Mouse (Mus musculus) hindbrain, embryonic 12.5 days (tissue): ENCODE data around the gene Elf4. TPM values are rescaled to one million over a fixed set of nuclear protein-coding genes. Genes with fewer than 3 reads are reported as not detected.

Experiments
- ATAC-seq: fragments of 200-750 bp; cut with Nextera tagmentation; 2 replicates; pipeline ENCODE4 v1.8.0; 2017; ENCODE audit warnings: moderate TSS enrichment; ENCODE audit not compliant: low FRiP score
- H3K27ac ChIP-seq: fragments of 300-500 bp; sonication (generic); 2 replicates; pipeline ENCODE4 v1.5.1; 2016; ENCODE audit warnings: mild to moderate bottlenecking
- H3K27me3 ChIP-seq: fragments of 300-500 bp; sonication (generic); 2 replicates; pipeline ENCODE4 v1.6.1; 2016; ENCODE audit warnings: mild to moderate bottlenecking
- H3K36me3 ChIP-seq: fragments of 300-500 bp; sonication (generic); 2 replicates; pipeline ENCODE4 v1.6.1; 2016; ENCODE audit warnings: mild to moderate bottlenecking
- H3K4me1 ChIP-seq: fragments of 300-500 bp; sonication (generic); 2 replicates; pipeline ENCODE4 v1.6.1; 2016
- H3K4me2 ChIP-seq: fragments of 300-500 bp; sonication (generic); replicated peaks from 2 replicates; pipeline ENCODE4 v1.6.1; 2016; ENCODE audit warnings: mild to moderate bottlenecking
- H3K4me3 ChIP-seq: fragments of 300-500 bp; sonication (generic); 2 replicates; pipeline ENCODE4 v1.5.1; 2016; ENCODE audit warnings: mild to moderate bottlenecking
- H3K9ac ChIP-seq: fragments of 300-500 bp; sonication (generic); 2 replicates; pipeline ENCODE4 v1.6.1; 2016; ENCODE audit warnings: mild to moderate bottlenecking, moderate library complexity
- H3K9me3 ChIP-seq: fragments of 300-500 bp; sonication (generic); replicated peaks from 2 replicates; pipeline ENCODE4 v1.6.1; 2016; ENCODE audit warnings: mild to moderate bottlenecking
- WGBS: fragments of 180-500 bp; shearing (Covaris S2); methylation state at CpG from one replicate; pipeline ENCODE4 v1.1.7; 2016; 5-methylcytosine and 5-hydroxymethylcytosine counted together
- polyA plus RNA-seq: library from polyadenylated mRNA; unstranded; fragments of >200 nt; fragmentation: Nextera tagmentation; extraction: Ambion mirVana; gene quantifications from 2 replicates; pipeline ENCODE4 v1.2.1, GENCODE M21; 2016

Gene Elf4
- polyA plus RNA-seq, 1 experiment from 2014 or later: 2.1 TPM

DNA sequence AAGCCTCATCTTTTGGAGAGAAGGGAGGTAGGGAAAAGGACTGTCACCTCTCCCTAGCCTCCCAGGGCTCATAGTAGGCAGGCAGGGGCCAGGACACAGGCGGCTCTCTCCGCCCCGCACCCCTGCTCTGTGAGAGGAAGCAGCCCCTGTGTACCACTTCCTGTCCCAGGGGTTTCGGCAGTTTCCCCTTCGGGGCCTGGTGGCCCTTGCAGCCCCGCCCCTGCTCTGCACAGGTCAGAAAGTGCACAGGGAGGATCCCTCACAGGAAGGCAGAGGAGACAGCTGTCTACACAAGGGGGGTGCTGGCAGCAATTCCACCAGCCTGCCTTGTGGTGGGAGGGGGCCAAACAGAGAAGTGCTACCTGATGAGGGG is 29.4 kb downstream of the Elf4 start:
- ATAC-seq: no peak
- H3K27ac ChIP-seq: no peak overlapping the region
- no peak overlapping the region for H3K4me2 ChIP-seq
- no peak overlapping the region for H3K4me3 ChIP-seq
- H3K9ac ChIP-seq: no peak overlapping the region
- H3K9me3 ChIP-seq: no peaks in the 10 kb centered on the region
- 31% methylated on average over 6 of the region's 6 CpGs for WGBS
- H3K27me3 ChIP-seq: no peaks in the 10 kb centered on the region
- no peaks in the 10 kb centered on the region for H3K36me3 ChIP-seq
- no peaks in the 10 kb centered on the region; the same call in 1 of the 2 replicates for H3K4me1 ChIP-seq

DNA sequence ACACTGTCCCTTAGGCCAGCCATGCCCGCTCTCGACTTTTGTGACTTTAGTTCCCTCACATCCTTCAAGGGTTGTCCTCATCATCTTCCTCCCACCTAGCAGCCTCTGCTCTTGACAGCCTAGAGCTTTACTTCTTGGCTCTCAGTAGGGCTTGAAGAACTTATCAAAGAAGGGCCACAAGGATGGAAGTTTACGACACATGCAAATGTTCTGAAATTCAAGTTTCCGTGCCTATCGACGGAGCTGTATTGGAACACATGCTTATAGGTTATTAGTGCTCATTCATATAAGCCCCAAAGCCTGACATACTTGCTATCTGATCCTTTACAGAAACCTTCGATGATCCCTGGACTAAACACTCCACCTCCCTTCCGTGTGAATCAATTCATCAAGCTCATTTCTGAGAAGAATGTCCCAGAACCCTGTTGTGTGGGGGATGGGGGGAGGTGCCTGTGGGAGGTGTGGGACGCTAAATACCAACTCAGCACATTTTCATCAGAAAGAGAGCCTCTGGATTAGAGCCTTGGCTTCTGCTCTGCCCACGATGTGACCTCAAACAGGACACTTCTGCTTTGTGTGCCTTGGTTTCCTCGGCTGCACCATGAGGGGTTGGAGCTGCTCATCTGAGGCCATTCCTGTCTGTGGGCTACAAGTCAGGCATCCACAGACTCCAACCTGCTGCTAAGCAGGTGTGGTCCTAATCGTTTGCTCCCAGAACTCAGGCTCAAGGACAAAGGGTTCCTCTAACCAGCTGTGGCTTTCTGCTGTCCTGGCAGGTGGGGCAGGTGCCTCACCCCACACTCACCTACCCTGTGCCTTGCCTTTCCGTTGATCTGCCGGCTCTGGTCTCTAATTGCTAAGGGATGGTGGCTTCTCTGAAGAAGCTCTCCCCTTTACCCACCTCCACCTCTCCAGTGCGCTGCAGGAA is 30.1 kb downstream of the Elf4 start:
- Histone ChIP-seq H3K9me3 (no peaks in the 10 kb centered on the region), H3K27me3 (no peaks in the 10 kb centered on the region), H3K4me2 (no peak overlapping the region), H3K4me3 (no peak overlapping the region), H3K9ac (no peak overlapping the region), H3K36me3 (no peaks in the 10 kb centered on the region), H3K27ac (no peak overlapping the region), H3K4me1 (no peaks in the 10 kb centered on the region; the same call in 1 of the 2 replicates)
- 72% methylated on average over 14 of the region's 15 CpGs for WGBS
- no peak for ATAC-seq

DNA sequence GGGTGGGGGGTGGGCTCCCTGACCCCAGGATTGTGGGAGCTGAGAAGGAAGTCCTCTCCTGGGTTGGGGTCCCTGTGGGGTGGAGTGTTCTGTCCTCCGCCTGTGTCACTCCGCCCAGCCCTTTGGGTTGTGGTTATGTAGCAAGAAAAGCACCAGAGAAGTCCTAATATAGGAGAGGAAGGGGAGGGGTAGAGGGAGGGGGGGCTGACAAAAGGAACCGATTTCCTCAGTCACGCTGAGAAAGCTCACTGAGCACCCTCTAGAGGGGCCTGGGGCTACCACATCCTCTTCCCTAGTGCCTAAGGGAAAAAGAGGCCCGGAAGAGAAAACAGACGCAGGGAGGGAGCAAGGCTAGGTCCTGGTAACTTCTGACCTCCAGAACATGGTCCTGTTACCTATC is 33.4 kb downstream of the Elf4 start:
- H3K4me1 ChIP-seq: no peaks in the 10 kb centered on the region; the same call in 1 of the 2 replicates
- H3K27me3 ChIP-seq: no peaks in the 10 kb centered on the region
- no peaks in the 10 kb centered on the region for H3K36me3 ChIP-seq
- ATAC-seq: no peak
- H3K27ac ChIP-seq: no peak overlapping the region
- no peak overlapping the region for H3K4me3 ChIP-seq
- H3K4me2 ChIP-seq: no peak overlapping the region
- WGBS: 35% methylated on average over 6 of the region's 6 CpGs
- no peak overlapping the region for H3K9ac ChIP-seq
- H3K9me3 ChIP-seq: no peaks in the 10 kb centered on the region

DNA sequence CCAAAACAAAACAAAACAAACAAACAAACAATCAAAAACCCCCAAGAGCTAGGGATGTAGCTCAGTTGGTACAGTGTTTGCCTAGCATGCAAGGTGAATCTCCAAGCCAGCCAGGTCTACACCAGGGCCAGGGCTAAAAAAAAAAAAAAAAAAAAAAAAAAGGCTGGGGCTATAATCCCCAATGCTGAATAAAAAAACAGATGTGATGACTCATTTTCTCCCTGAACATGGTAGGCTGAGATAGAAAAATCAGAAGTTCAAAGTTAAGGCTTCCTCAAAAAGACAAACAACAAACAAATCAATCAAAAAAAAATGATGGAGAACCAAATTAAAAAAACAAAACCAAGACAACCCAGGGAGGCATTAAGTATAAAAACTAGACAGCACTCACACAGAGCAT is 33.8 kb downstream of the Elf4 start:
- no peaks in the 10 kb centered on the region for H3K27me3 ChIP-seq
- no peaks in the 10 kb centered on the region for H3K9me3 ChIP-seq
- no peak overlapping the region for H3K4me3 ChIP-seq
- no peak overlapping the region for H3K4me2 ChIP-seq
- no peak for ATAC-seq
- H3K9ac ChIP-seq: no peak overlapping the region
- H3K27ac ChIP-seq: no peak overlapping the region
- no peaks in the 10 kb centered on the region; the same call in 1 of the 2 replicates for H3K4me1 ChIP-seq
- H3K36me3 ChIP-seq: no peaks in the 10 kb centered on the region

GRCm38 (mm10) chrX:48428642-48429041 is 34.3 kb downstream of the Elf4 start:
- Histone ChIP-seq H3K4me3 (no peak overlapping the region), H3K9me3 (no peaks in the 10 kb centered on the region), H3K4me1 (no peaks in the 10 kb centered on the region; the same call in 1 of the 2 replicates), H3K27ac (no peak overlapping the region), H3K4me2 (no peak overlapping the region), H3K36me3 (no peaks in the 10 kb centered on the region), H3K9ac (no peak overlapping the region), H3K27me3 (no peaks in the 10 kb centered on the region)
- 85% methylated on average over 8 of the region's 8 CpGs for WGBS
- ATAC-seq: no peak

DNA sequence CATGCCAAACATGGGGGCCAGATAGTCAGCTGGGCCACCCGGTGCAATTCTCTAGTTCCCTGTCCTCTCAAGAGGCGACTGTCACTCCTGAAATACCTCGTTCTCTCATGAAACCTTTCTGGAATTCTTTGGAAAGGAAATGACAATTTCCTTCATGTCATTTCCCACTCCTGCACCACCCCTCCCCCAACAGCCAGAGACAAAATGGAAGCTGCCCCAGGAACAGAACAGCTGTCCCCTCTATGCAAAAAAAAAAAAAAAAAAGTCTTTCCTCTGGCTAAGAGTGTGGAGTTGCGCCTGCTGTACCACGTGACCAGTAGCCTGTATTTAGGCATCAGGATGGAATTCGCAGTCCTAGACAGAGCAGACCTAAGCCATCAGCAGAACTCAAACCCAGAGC is 34.7 kb downstream of the Elf4 start:
- ATAC-seq: no peak
- no peak overlapping the region for H3K4me2 ChIP-seq
- H3K4me3 ChIP-seq: no peak overlapping the region
- no peaks in the 10 kb centered on the region for H3K27me3 ChIP-seq
- no peaks in the 10 kb centered on the region; the same call in 1 of the 2 replicates for H3K4me1 ChIP-seq
- no peak overlapping the region for H3K27ac ChIP-seq
- H3K9me3 ChIP-seq: no peaks in the 10 kb centered on the region
- 89% methylated on average over 6 of the region's 6 CpGs for WGBS
- H3K9ac ChIP-seq: no peak overlapping the region
- H3K36me3 ChIP-seq: no peaks in the 10 kb centered on the region

- no peaks in the 10 kb centered on the region for H3K9me3 ChIP-seq
- H3K27me3 ChIP-seq: no peaks in the 10 kb centered on the region
- H3K4me2 ChIP-seq: no peak overlapping the region
- WGBS: 77% methylated on average over 7 of the region's 7 CpGs
- ATAC-seq: no peak
- H3K4me1 ChIP-seq: no peaks in the 10 kb centered on the region; the same call in 1 of the 2 replicates
- no peak overlapping the region for H3K9ac ChIP-seq
- H3K36me3 ChIP-seq: no peaks in the 10 kb centered on the region
- H3K27ac ChIP-seq: no peak overlapping the region
- H3K4me3 ChIP-seq: no peak overlapping the region
Observed at GRCm38 (mm10) chrX:48425280-48425679, 37.7 kb downstream of the Elf4 start.

DNA sequence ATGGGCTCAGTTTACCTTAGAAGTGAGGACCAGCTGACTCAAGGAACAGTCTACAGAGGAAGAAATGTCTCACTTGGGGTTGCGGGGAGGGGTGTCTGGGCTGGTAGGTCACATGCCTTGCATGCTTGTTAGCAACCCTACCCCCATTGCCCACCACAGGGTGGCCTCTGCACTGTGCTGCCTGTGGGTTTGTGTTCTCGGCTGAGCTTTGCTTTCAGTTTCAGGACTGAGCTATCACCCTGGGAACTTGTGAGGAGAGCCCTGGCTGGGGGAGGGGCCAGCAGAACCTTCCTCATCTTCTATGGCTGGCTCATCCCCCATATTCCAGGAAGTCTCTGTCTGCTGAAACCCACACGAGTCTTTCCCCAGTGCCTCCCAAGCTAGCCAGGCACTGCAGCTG is 38.3 kb downstream of the Elf4 start:
- no peak for ATAC-seq
- no peaks in the 10 kb centered on the region for H3K9me3 ChIP-seq
- H3K27ac ChIP-seq: no peak overlapping the region

GRCm38 (mm10) chrX:48423671-48424070 is 39.3 kb downstream of the Elf4 start:
- no peak overlapping the region for H3K4me3 ChIP-seq
- H3K27ac ChIP-seq: no peak overlapping the region
- no peaks in the 10 kb centered on the region for H3K4me1 ChIP-seq
- no peaks in the 10 kb centered on the region for H3K9me3 ChIP-seq
- 83% methylated on average over 1 of the region's 1 CpGs for WGBS
- no peaks in the 10 kb centered on the region for H3K27me3 ChIP-seq
- H3K9ac ChIP-seq: no peak overlapping the region
- no peak overlapping the region for H3K4me2 ChIP-seq
- ATAC-seq: no peak
- no peaks in the 10 kb centered on the region for H3K36me3 ChIP-seq

More for the DNA sequence above, 38.3 kb downstream of the Elf4 start:
- no peaks in the 10 kb centered on the region for H3K36me3 ChIP-seq
- H3K27me3 ChIP-seq: no peaks in the 10 kb centered on the region
- H3K4me3 ChIP-seq: no peak overlapping the region
- no peak overlapping the region for H3K9ac ChIP-seq
- 40% methylated on average over 3 of the region's 3 CpGs for WGBS
- no peak overlapping the region for H3K4me2 ChIP-seq
- no peaks in the 10 kb centered on the region; the same call in 1 of the 2 replicates for H3K4me1 ChIP-seq

GRCm38 (mm10) chrX:48422986-48423385 is 39.9 kb downstream of the Elf4 start:
- H3K4me1 ChIP-seq: no peaks in the 10 kb centered on the region
- no peaks in the 10 kb centered on the region for H3K36me3 ChIP-seq
- no peak for ATAC-seq
- no peaks in the 10 kb centered on the region for H3K9me3 ChIP-seq
- no peak overlapping the region for H3K9ac ChIP-seq
- H3K4me2 ChIP-seq: no peak overlapping the region
- H3K4me3 ChIP-seq: no peak overlapping the region
- WGBS: 31% methylated on average over 4 of the region's 4 CpGs
- no peaks in the 10 kb centered on the region for H3K27me3 ChIP-seq
- no peak overlapping the region for H3K27ac ChIP-seq

DNA sequence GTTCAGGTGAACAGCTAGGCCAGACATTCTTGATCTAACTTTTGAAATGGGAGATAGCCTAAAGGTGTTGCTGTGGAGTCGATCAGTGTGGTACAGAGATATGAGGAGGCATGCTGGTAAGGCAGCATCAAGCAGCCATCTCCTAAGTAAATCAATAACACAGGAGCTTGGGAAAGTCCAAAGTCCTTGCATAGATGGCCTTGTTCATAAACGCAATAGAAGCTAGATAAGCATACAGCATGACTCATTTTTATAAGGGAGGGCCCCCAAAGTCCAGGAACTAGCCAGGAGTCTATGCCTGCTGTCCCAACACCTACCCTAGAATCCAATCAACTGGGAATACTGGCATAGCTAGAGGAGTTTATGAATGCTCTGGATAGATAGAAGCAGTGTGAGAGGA is 44.5 kb downstream of the Elf4 start:
- no peak for ATAC-seq
- 89% methylated on average over 2 of the region's 2 CpGs for WGBS
- no peak overlapping the region for H3K4me3 ChIP-seq
- no peak overlapping the region for H3K27ac ChIP-seq
- no peaks in the 10 kb centered on the region for H3K4me1 ChIP-seq
- no peaks in the 10 kb centered on the region for H3K36me3 ChIP-seq
- no peak overlapping the region for H3K4me2 ChIP-seq
- H3K9me3 ChIP-seq: no peaks in the 10 kb centered on the region
- H3K27me3 ChIP-seq: no peaks in the 10 kb centered on the region
- no peak overlapping the region for H3K9ac ChIP-seq

GRCm38 (mm10) chrX:48414291-48414690 is 48.6 kb downstream of the Elf4 start:
- 87% methylated on average over 5 of the region's 5 CpGs for WGBS
- Histone ChIP-seq H3K9me3 (no peaks in the 10 kb centered on the region), H3K36me3 (no peaks in the 10 kb centered on the region), H3K27ac (no peak overlapping the region), H3K4me3 (no peak overlapping the region), H3K9ac (no peak overlapping the region), H3K4me2 (no peak overlapping the region), H3K27me3 (no peaks in the 10 kb centered on the region), H3K4me1 (no peaks in the 10 kb centered on the region)
- no peak for ATAC-seq

DNA sequence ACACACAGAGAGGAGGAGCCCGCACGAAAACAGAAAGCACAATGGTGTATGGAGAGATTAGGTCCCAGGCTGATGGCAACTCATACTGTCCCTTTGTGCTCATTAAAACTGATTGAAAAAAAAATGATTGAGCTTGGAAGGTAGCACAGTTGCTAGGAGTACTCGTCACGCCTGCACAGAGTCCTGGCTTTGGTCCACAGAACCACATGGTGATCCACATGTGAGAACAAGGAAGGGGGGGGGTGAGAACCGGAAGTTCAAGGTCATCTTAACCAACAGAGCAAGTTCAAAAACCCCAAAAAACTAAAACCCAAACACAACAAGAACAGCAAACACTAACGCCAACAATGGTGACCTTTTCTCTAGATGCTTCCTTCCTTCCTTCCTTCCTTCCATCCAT is 50.3 kb downstream of the Elf4 start:
- H3K4me2 ChIP-seq: no peak overlapping the region
- no peak for ATAC-seq
- no peaks in the 10 kb centered on the region for H3K36me3 ChIP-seq
- H3K9me3 ChIP-seq: no peaks in the 10 kb centered on the region
- no peaks in the 10 kb centered on the region for H3K27me3 ChIP-seq
- 83% methylated on average over 6 of the region's 6 CpGs for whole genome bisulfite sequencing
- H3K27ac ChIP-seq: no peak overlapping the region
- H3K9ac ChIP-seq: no peak overlapping the region
- H3K4me1 ChIP-seq: no peaks in the 10 kb centered on the region
- no peak overlapping the region for H3K4me3 ChIP-seq
